ENCODE assay signal across 18 mouse cellular contexts in genomic region chr1:137446497-137446896, GRCm38 (mm10).
"Had no signal": no experiment of that assay in that cellular context is flagged by ENCODE, and none has a peak within 500 bp of the region (broad histone marks: within the 10 kb centered on the region; RNA-seq: fewer than 3 reads in every experiment).

No protein-coding gene starts in this region.

- H3K4me2 ChIP-seq: kidney, embryonic 15.5 days; liver, embryonic 13.5 days; neural tube, embryonic 12.5 days; neural tube, embryonic 15.5 days; stomach, embryonic 15.5 days had no signal

- H3K4me1 ChIP-seq: kidney, embryonic 15.5 days; liver, embryonic 13.5 days; neural tube, embryonic 12.5 days; neural tube, embryonic 15.5 days; stomach, embryonic 15.5 days had no signal

- H3K4me3 ChIP-seq: kidney, embryonic 15.5 days; left cerebral cortex, adult 2 months; liver, embryonic 13.5 days; neural tube, embryonic 12.5 days; neural tube, embryonic 15.5 days; stomach, embryonic 15.5 days had no signal

- H3K27me3 ChIP-seq: kidney, embryonic 15.5 days; liver, embryonic 13.5 days; neural tube, embryonic 12.5 days; neural tube, embryonic 15.5 days; stomach, embryonic 15.5 days had no signal

- DNase-seq: kidney, adult 8-10 months; kidney, postnatal 10 days; kidney, postnatal 36 days; layer of hippocampus, postnatal 36 days; liver, embryonic 13.5 days; lung, adult 2 months; lung, postnatal 14 days; lung, postnatal 4 days; midbrain, embryonic 14.5 days; retina, postnatal 1 day; right cerebral cortex, postnatal 25 days; spleen, adult 18-20 months; thymus, postnatal 36 days had no signal

- H3K9me3 ChIP-seq: kidney, embryonic 15.5 days; liver, embryonic 13.5 days; neural tube, embryonic 12.5 days; neural tube, embryonic 15.5 days; stomach, embryonic 15.5 days had no signal

- H3K36me3 ChIP-seq: kidney, embryonic 15.5 days; liver, embryonic 13.5 days; neural tube, embryonic 12.5 days; neural tube, embryonic 15.5 days; stomach, embryonic 15.5 days had no signal

- H3K9ac ChIP-seq: kidney, embryonic 15.5 days; liver, embryonic 13.5 days; neural tube, embryonic 12.5 days; neural tube, embryonic 15.5 days; stomach, embryonic 15.5 days had no signal

- H3K27ac ChIP-seq: kidney, embryonic 15.5 days; left cerebral cortex, adult 2 months; liver, embryonic 13.5 days; neural tube, embryonic 12.5 days; neural tube, embryonic 15.5 days; stomach, embryonic 15.5 days had no signal
